ENCODE assay signal across 8 mouse cellular contexts in genomic region chr10:13564364-13565079, GRCm38 (mm10). TPM values are rescaled to one million over a fixed set of nuclear protein-coding genes. Genes with fewer than 3 reads are reported as not detected.
A peak's percentile ranks its signal among the peaks of the same experiment; 100 is the strongest.
DNase-seq lines count a peak whose midpoint lies in the region; ATAC-seq lines count a peak whose summit lies in the region.

No protein-coding gene starts in this region.

- H3K4me3 ChIP-seq in intestine, embryonic 15.5 days (replicated peaks) = no peak overlapping the region; the same call in 1 of the 2 replicates
- peak overlapping the region; percentile 38 for H3K4me3 ChIP-seq in limb, embryonic 10.5 days
- no peak overlapping the region for H3K4me3 ChIP-seq in midbrain, embryonic 12.5 days

- no peak overlapping the region for H3K27ac ChIP-seq in intestine, embryonic 15.5 days
- no peak overlapping the region for H3K27ac ChIP-seq in limb, embryonic 10.5 days
- H3K27ac ChIP-seq in midbrain, embryonic 12.5 days (replicated peaks) = no peak overlapping the region

- no peaks in the 10 kb centered on the region for H3K9me3 ChIP-seq in intestine, embryonic 15.5 days
- no peaks in the 10 kb centered on the region for H3K9me3 ChIP-seq in limb, embryonic 10.5 days (replicated peaks)
- no peaks in the 10 kb centered on the region for H3K9me3 ChIP-seq in midbrain, embryonic 12.5 days

- peak; percentile 85 for ATAC-seq in common myeloid progenitor, adult 5-6 weeks (replicated peaks; ENCODE audit: low read depth, poor library complexity, severe bottlenecking)
- peak; percentile 81 for ATAC-seq in intestine, embryonic 15.5 days
- ATAC-seq in midbrain, embryonic 12.5 days (ENCODE audit: low FRiP score, low read depth) = peak; percentile 81

- H3K9ac ChIP-seq in intestine, embryonic 15.5 days = no peak overlapping the region
- no peak overlapping the region for H3K9ac ChIP-seq in midbrain, embryonic 12.5 days (replicated peaks)

- DNase-seq in ZHBTc4 (ENCODE audit: low read depth, low spot score) (peak; percentile 48), adipocyte (ENCODE audit: low spot score) (no peak)
- peak; percentile 37 to 65 for DNase-seq in gastrocnemius, postnatal 4 days (ENCODE audit: low spot score in 2 of 2)
- peak; percentile 86 for DNase-seq in limb, embryonic 10.5 days (ENCODE audit: low spot score)
- peak; percentile 15 for DNase-seq in spleen, adult 12 weeks (ENCODE audit: low spot score)

- no peaks in the 10 kb centered on the region for H3K4me1 ChIP-seq in intestine, embryonic 15.5 days (replicated peaks)
- H3K4me1 ChIP-seq in limb, embryonic 10.5 days = peaks cover 8% of the 10 kb centered on the region; the same call in 1 of the 2 replicates
- peaks cover under 1% of the 10 kb centered on the region; the same call in 1 of the 2 replicates for H3K4me1 ChIP-seq in midbrain, embryonic 12.5 days

- 25% methylated on average over 24 of the region's 24 CpGs for WGBS in intestine, embryonic 15.5 days
- WGBS in limb, embryonic 10.5 days = 26% methylated on average over 24 of the region's 24 CpGs
- WGBS in midbrain, embryonic 12.5 days = 26% methylated on average over 24 of the region's 24 CpGs

- H3K27me3 ChIP-seq in intestine, embryonic 15.5 days (replicated peaks) = no peaks in the 10 kb centered on the region
- H3K27me3 ChIP-seq in limb, embryonic 10.5 days (ENCODE audit: low read depth, poor library complexity, severe bottlenecking) = no peaks in the 10 kb centered on the region; the same call in 1 of the 2 replicates
- peaks cover 25% of the 10 kb centered on the region for H3K27me3 ChIP-seq in midbrain, embryonic 12.5 days

- H3K4me2 ChIP-seq in intestine, embryonic 15.5 days (replicated peaks) = peak overlapping the region; percentile 43
- peak overlapping the region; percentile 39 for H3K4me2 ChIP-seq in midbrain, embryonic 12.5 days (replicated peaks)

- H3K36me3 ChIP-seq in intestine, embryonic 15.5 days = no peaks in the 10 kb centered on the region
- H3K36me3 ChIP-seq in limb, embryonic 10.5 days = peaks cover 31% of the 10 kb centered on the region
- H3K36me3 ChIP-seq in midbrain, embryonic 12.5 days = peaks cover 12% of the 10 kb centered on the region

RNA-seq across cellular contexts. Expression of gene Pex3, which starts 11.6 kb away (rescaled TPM):
- total RNA-seq in common myeloid progenitor, adult 5-6 weeks (2017) = 15.4 and 23.3 TPM in 2 replicates
- total RNA-seq in gastrocnemius, postnatal 4 days (2021) = 10 to 100 TPM; 18.0 to 23.0 TPM
- 19.4 and 21.0 TPM in 2 replicates for polyA plus RNA-seq in intestine, embryonic 15.5 days (2015; fragmentation: Nextera tagmentation; extraction: Ambion mirVana)
- 16.5 and 18.7 TPM in 2 replicates for polyA plus RNA-seq in limb, embryonic 10.5 days (2016; fragmentation: Nextera tagmentation; extraction: Ambion mirVana)
- 21.2 and 21.8 TPM in 2 replicates for polyA plus RNA-seq in midbrain, embryonic 12.5 days (2016; fragmentation: Nextera tagmentation; extraction: Ambion mirVana)

RNA-seq across cellular contexts. Expression of gene Adat2, which starts 11.8 kb away (rescaled TPM):
- total RNA-seq in common myeloid progenitor, adult 5-6 weeks (2017) = 2.7 TPM in 2 replicates
- total RNA-seq in gastrocnemius, postnatal 4 days (2021) = 1 to 10 TPM; 5.1 to 5.7 TPM
- polyA plus RNA-seq in intestine, embryonic 15.5 days (2015; fragmentation: Nextera tagmentation; extraction: Ambion mirVana) = 3.3 and 4.0 TPM in 2 replicates
- 5.3 and 6.6 TPM in 2 replicates for polyA plus RNA-seq in limb, embryonic 10.5 days (2016; fragmentation: Nextera tagmentation; extraction: Ambion mirVana)
- 2.7 and 2.9 TPM in 2 replicates for polyA plus RNA-seq in midbrain, embryonic 12.5 days (2016; fragmentation: Nextera tagmentation; extraction: Ambion mirVana)
